Mouse (Mus musculus) forebrain, embryonic 11.5 days (tissue): ENCODE measurements at regions not wholly inside any gene's neighbourhood (a gene's known extent, or its start where the extent isn't known, plus 50 kb on each side); places are given as distances from the start of the nearest gene placed in this dataset.

Experiments
- ATAC-seq: fragments of 200-750 bp; cut with Nextera tagmentation; replicated peaks from 2 replicates; pipeline ENCODE4 v1.8.0; 2017; ENCODE audit warnings: moderate TSS enrichment; ENCODE audit not compliant: low FRiP score
- DNase-seq: peaks from one replicate; pipeline ENCODE4 v3.0.0-alpha.2; 2017; ENCODE audit warnings: low spot score
- H3K27ac ChIP-seq: fragments of 300-500 bp; sonication (generic); 2 replicates; pipeline ENCODE4 v1.5.1; 2014; ENCODE audit warnings: low read depth, low read length
- H3K27me3 ChIP-seq: fragments of 300-500 bp; sonication (generic); 2 replicates; pipeline ENCODE4 v1.6.1; 2014; ENCODE audit warnings: mild to moderate bottlenecking, low read length, mixed read lengths; ENCODE audit not compliant: control insufficient read depth, insufficient read depth
- H3K36me3 ChIP-seq: fragments of 300-500 bp; sonication (generic); 2 replicates; pipeline ENCODE4 v1.6.1; 2014; ENCODE audit warnings: mild to moderate bottlenecking, low read length, moderate library complexity, mixed read lengths; ENCODE audit not compliant: control insufficient read depth, insufficient read depth
- H3K4me1 ChIP-seq: fragments of 300-500 bp; sonication (generic); replicated peaks from 2 replicates; pipeline ENCODE4 v1.6.1; 2014; ENCODE audit warnings: low read length, mixed read lengths; ENCODE audit not compliant: control insufficient read depth, insufficient read depth
- H3K4me2 ChIP-seq: fragments of 300-500 bp; sonication (generic); 2 replicates; pipeline ENCODE4 v1.6.1; 2014; ENCODE audit warnings: low read depth, mild to moderate bottlenecking, low read length, moderate library complexity, mixed read lengths; ENCODE audit not compliant: severe bottlenecking
- H3K4me3 ChIP-seq: fragments of 300-500 bp; sonication (generic); 2 replicates; pipeline ENCODE4 v1.5.1; 2014; ENCODE audit warnings: low read depth, low read length
- H3K9ac ChIP-seq: fragments of 300-500 bp; sonication (generic); 2 replicates; pipeline ENCODE4 v1.6.1; 2014; ENCODE audit warnings: low read length
- H3K9me3 ChIP-seq: fragments of 300-500 bp; sonication (generic); 2 replicates; pipeline ENCODE4 v1.6.1; 2016; ENCODE audit warnings: low read length, mixed read lengths; ENCODE audit not compliant: control insufficient read depth
- WGBS: fragments of 180-500 bp; shearing (Covaris S2); extraction: QIAGEN DNeasy Blood & Tissue Kit; methylation state at CpG from one replicate; pipeline ENCODE4 v1.1.7; 2014; 5-methylcytosine and 5-hydroxymethylcytosine counted together

- DNase-seq, result no peak
- Histone ChIP-seq H3K9ac (no peak overlapping the region), H3K4me3 (no peak overlapping the region), H3K4me1 (no peaks in the 10 kb centered on the region), H3K27me3 (no peaks in the 10 kb centered on the region), H3K9me3 (no peaks in the 10 kb centered on the region), H3K4me2 (no peak overlapping the region), H3K27ac (no peak overlapping the region), H3K36me3 (no peaks in the 10 kb centered on the region)
- 95% methylated on average over 3 of the region's 3 CpGs for WGBS
- ATAC-seq, result no peak
These were observed 180.6 kb downstream of the Atp6ap1l start for GRCm38 (mm10) chr13:90724598-90724997.

GRCm38 (mm10) chr13:90723533-90723898 is 181.6 kb downstream of the Atp6ap1l start:
- no peak overlapping the region for H3K4me3 ChIP-seq
- ATAC-seq (peak; percentile 42; the same call in 1 of the 2 replicates), DNase-seq (no peak)
- H3K27ac ChIP-seq, result no peak overlapping the region
- H3K4me2 ChIP-seq, result no peak overlapping the region
- no peak overlapping the region for H3K9ac ChIP-seq
- H3K9me3 ChIP-seq, result no peaks in the 10 kb centered on the region
- H3K4me1 ChIP-seq, result no peaks in the 10 kb centered on the region
- no peaks in the 10 kb centered on the region for H3K36me3 ChIP-seq
- no peaks in the 10 kb centered on the region for H3K27me3 ChIP-seq
- WGBS, result 60% methylated on average over 3 of the region's 3 CpGs

- Histone ChIP-seq H3K9ac (no peak overlapping the region), H3K27ac (no peak overlapping the region), H3K4me1 (no peaks in the 10 kb centered on the region), H3K27me3 (no peaks in the 10 kb centered on the region), H3K4me2 (no peak overlapping the region), H3K36me3 (no peaks in the 10 kb centered on the region), H3K9me3 (no peaks in the 10 kb centered on the region), H3K4me3 (no peak overlapping the region)
- ATAC-seq (no peak), DNase-seq (no peak)
- 81% methylated on average over 8 of the region's 8 CpGs for WGBS
These were observed 182.3 kb downstream of the Atp6ap1l start for GRCm38 (mm10) chr13:90722599-90723532.

- Histone ChIP-seq H3K9me3 (no peaks in the 10 kb centered on the region), H3K36me3 (no peaks in the 10 kb centered on the region), H3K4me3 (no peak overlapping the region), H3K9ac (no peak overlapping the region), H3K4me1 (no peaks in the 10 kb centered on the region), H3K27me3 (no peaks in the 10 kb centered on the region), H3K4me2 (no peak overlapping the region), H3K27ac (no peak overlapping the region)
- DNase-seq (no peak), ATAC-seq (no peak)
- WGBS, result 89% methylated on average over 2 of the region's 2 CpGs
These were observed 220.8 kb downstream of the Atp6ap1l start for GRCm38 (mm10) chr13:90684324-90684723.

GRCm38 (mm10) chr13:90679162-90680010 is 225.8 kb downstream of the Atp6ap1l start:
- no peaks in the 10 kb centered on the region for H3K36me3 ChIP-seq
- no peak overlapping the region for H3K4me3 ChIP-seq
- no peaks in the 10 kb centered on the region for H3K27me3 ChIP-seq
- DNase-seq, result no peak
- no peaks in the 10 kb centered on the region for H3K4me1 ChIP-seq
- H3K4me2 ChIP-seq, result no peak overlapping the region
- no peaks in the 10 kb centered on the region for H3K9me3 ChIP-seq
- no peak overlapping the region for H3K27ac ChIP-seq
- ATAC-seq, result no peak
- WGBS, result 72% methylated on average over 8 of the region's 8 CpGs
- no peak overlapping the region for H3K9ac ChIP-seq

GRCm38 (mm10) chr13:90673823-90674222 is 231.3 kb downstream of the Atp6ap1l start:
- Histone ChIP-seq H3K4me1 (no peaks in the 10 kb centered on the region), H3K4me2 (no peak overlapping the region), H3K36me3 (no peaks in the 10 kb centered on the region), H3K27ac (no peak overlapping the region), H3K9ac (no peak overlapping the region), H3K4me3 (no peak overlapping the region), H3K9me3 (no peaks in the 10 kb centered on the region), H3K27me3 (no peaks in the 10 kb centered on the region)
- DNase-seq, result no peak
- 86% methylated on average over 3 of the region's 3 CpGs for WGBS
- ATAC-seq, result no peak

- Histone ChIP-seq H3K4me1 (no peaks in the 10 kb centered on the region), H3K9ac (no peak overlapping the region), H3K27me3 (no peaks in the 10 kb centered on the region), H3K36me3 (no peaks in the 10 kb centered on the region), H3K4me2 (no peak overlapping the region), H3K27ac (no peak overlapping the region), H3K9me3 (no peaks in the 10 kb centered on the region), H3K4me3 (no peak overlapping the region)
- no peak for ATAC-seq
- WGBS, result 85% methylated on average over 1 of the region's 1 CpGs
- no peak for DNase-seq
These were observed 232.1 kb downstream of the Atp6ap1l start for GRCm38 (mm10) chr13:90673079-90673478.

GRCm38 (mm10) chr13:90661567-90662141 is 243.5 kb downstream of the Atp6ap1l start:
- Histone ChIP-seq H3K27me3 (no peaks in the 10 kb centered on the region), H3K36me3 (no peaks in the 10 kb centered on the region), H3K9ac (no peak overlapping the region), H3K4me1 (no peaks in the 10 kb centered on the region), H3K27ac (no peak overlapping the region), H3K4me2 (no peak overlapping the region), H3K4me3 (no peak overlapping the region), H3K9me3 (no peaks in the 10 kb centered on the region)
- 72% methylated on average over 3 of the region's 3 CpGs for WGBS
- ATAC-seq, result no peak
- no peak for DNase-seq
